Mouse (Mus musculus) ES-CJ7 (cell line): ENCODE data around the gene Spsb1.
A peak's percentile ranks its signal among the peaks of the same experiment; 100 is the strongest.

Source experiments
- DNase-seq: peaks from one replicate; pipeline ENCODE4 v3.0.0; 2011; ENCODE audit warnings: low read depth, low spot score

Spsb1 gene

DNA sequence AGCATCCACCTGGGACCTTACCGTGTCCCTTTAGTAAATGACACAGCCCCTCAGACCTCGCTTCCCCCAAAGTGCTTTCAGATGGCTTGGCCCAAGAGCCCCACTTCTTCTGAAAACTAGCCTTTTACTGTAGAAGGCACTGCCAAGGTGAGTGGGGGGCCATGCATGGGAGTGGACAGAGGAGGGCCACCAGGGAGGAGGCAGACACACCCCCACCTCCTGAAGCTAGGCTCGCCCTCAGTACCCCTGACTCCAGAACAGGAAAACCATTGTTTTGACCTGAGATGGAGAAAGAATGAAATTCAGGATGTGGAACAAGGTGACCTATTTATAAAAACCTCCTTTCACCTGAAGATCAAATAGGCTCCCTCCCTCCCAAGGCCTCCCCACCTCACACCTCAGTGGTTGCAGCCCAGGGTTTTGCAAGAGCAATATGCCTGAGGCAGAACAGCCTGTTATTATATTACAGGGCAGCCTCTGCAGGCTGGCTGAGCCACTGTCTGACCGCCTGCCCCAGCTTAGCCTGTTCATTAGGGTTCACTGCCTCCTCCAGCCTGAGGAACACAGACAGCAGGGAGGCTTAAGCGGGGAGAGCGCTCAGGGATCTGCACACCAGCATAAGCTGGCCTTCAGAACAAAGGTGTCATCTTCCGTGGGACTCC lies 41.0 kb downstream of the Spsb1 start:
- no peak for DNase-seq

GRCm38 (mm10) chr4:149912451-149912850 lies 42.4 kb downstream of the Spsb1 start:
- DNase-seq, result no peak

DNA sequence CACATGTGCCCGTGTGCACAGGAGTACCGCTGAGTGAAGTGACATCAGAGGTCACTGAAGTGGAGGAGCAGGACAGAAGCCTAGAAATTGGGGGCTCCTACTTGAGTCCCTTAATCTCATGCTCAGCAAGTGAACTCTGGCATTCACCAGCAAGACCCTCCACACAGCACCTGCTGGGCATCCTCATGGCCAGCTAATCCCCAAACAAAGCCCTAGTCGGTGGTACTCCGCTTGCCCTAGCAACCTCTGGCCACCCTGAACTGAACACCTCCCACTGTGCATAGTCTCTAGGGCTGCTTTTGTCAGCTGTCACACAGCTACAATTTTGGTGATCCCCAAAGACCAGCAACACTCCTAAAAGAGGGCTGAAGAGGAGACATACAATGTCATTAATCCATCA lies 44.3 kb downstream of the Spsb1 start:
- no peak for DNase-seq

DNA sequence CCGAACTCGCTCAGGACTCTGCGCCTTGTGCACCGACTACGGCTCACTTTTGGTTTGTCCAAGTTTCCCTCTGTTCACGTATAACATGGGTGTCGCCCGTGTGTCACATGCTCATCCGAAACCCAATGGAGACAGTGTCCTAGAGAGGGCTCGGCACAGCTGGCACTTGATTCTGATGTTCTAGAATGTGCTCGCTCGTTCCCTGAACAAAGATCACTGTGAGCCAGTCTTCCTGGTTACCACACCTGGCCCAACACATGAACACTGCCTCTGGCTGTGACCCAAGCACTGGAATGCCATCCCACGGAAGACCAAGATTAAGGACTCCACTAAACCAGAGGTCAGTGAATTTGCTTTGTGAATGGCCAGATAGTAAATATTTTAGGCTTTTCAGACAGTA lies 45.3 kb downstream of the Spsb1 start:
- DNase-seq, result no peak

DNA sequence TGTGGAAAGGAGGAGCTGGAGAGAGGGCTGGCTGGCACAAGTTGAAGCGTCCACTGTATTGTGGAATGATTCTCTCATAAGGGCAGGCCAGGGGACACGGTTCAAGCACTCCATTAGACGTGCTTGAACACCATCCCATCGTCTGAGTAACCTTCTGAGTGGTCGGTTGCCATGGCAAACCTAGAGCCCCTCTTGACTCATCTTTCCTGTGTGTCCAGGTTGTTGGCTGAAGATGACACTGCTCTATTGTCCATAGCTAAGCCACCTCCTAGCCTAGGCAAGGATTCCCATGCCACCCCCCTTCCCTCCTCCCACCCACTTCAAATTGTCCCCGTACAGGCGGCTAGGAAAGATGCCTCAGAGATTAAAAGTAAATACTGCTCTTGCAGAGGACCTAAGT lies 45.9 kb downstream of the Spsb1 start:
- no peak for DNase-seq

DNA sequence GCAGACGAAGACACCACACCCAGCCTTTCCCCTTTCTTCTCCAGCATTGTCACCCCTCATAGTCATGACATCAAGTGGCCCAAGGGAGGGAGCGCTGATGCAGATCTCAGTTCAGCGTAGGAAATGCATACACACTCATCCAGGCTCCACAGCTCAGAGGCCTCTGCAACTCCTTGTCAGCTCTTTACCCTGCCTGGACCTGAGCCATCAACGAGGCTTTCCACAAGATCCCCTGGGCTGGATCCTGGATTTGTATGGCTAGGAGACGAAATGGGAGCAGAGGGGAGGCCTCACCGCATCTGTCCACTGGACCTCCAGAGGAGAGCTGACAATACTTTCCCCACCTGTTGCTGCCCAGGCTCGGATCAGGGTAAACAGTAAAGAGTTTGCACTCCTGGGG lies 47.2 kb downstream of the Spsb1 start:
- no peak for DNase-seq

- peak; percentile 34 for DNase-seq
These were observed 47.9 kb downstream of the Spsb1 start for GRCm38 (mm10) chr4:149906921-149907320.

DNA sequence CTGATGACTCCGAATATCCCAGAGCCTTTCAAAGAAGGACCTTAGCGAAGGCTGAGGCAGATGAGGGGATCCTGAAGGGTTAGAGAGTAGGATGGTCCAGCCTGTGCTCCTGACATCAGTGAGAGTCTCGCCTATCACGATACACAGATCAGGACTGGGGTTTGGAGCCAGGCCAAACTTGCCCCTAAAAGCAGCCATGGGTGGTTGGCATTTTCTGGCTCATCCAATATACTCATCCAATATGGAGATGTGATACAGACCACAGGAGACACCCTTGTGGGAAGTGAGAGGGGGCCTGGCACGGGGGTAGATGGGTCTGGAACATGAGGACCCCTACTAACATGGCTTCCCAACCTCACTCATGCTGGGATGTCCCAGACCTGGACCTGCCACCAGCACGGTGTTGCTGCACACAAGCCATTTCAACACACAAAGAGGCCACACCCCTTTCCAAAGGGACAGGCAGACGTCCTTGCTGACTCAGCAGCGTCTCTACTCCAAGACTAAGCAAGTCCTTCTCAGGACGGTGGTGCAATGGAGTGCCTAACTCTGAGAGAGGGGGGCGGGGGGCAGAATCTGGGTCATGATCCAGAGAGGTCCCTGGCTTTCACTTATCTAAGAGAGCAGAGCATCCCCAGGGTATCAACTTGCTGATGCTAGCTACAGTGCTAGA lies 49.4 kb downstream of the Spsb1 start:
- no peak for DNase-seq

DNA sequence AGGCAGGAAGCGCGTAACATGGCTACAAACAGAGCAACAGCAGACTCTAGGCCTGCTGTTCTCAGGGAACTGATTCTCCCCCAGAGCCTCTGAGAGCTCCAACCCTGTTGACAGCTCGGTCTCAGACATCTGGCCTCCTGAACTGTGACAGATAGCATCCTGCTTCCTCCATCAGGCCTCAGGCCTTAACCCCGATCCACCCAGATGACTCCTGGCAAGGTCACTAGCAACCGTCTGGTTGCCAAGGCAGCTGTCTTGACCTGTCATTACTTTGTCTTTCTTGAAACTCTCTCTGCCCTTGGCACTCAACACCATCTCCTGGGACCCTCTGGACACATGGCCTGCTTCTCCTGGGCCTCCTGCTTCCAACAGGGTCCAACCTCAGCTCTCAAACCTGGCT lies 51.8 kb downstream of the Spsb1 start:
- no peak for DNase-seq

GRCm38 (mm10) chr4:149901349-149901782 lies 53.5 kb downstream of the Spsb1 start:
- no peak for DNase-seq

DNA sequence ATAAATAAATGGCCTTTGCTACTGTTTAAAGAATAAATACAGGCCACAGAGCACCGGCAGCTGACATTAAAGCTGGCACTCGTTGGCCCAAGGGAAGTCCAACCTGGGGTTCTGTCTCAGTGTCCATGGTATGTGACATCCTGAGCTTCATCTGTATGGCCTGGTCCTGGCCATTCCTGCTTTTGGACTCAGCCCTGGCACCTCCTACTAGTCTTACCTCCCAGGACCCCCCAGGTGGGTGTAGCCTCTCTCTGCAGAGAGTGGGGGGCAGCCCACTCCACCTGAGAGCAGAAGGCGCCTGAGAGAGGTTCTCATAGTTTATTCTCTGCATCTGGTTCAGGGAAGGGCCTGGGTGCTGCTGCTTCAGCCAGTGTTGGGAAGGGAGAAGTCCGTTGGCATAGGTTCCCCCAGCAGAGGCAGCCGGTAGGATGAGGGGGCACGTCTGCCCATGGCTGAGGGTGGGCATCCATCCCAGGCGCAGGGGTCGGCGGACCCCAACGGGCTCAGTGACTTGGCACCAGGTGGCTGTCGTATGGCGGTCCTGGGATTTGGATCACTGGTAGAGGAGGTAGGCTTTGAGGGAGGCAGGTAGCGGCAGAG lies 57.1 kb downstream of the Spsb1 start:
- DNase-seq, result no peak

DNA sequence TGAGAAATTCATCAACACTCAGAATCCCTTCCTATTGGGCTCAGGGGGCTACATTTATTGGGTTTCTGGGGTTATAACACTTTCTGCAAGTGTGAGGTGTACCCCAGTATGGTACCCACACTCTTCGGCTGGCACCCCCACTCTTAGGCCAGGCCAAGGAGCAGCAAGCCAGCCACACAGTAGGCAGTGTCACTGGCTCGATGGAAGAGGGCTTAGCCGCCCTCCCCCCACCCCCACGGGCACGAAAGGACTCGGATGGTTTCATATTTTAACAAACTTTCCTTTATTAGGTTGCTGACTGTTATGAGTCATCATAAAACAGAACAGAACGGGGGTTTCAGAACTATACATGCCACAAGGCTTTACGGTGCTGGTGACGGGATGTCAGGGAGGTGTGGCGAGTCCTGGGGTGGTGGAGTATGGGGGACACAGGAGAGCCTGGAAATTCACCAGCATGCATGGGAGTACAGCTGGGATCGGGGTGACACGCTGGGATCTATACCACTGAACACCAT lies 58.8 kb downstream of the Spsb1 start:
- DNase-seq, result no peak

DNA sequence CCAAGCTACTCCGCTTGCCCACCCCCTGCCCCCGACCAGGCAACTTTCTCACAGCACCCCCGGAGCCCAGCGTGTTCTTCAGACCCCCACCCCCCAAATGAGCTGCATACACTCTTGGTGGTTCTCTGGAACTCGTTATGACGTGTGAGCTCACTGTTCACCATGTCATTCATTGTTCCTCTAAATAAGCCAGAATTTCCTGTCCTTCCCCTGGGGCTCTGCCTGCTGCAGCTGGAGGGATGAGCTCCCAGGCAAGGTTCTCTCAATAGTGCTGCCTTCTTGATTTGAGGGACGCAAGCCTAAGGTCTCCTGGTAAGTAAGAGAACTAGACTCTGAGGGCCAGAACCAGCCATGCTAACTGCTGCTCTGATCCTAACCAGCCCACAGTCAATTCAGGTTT lies 59.6 kb downstream of the Spsb1 start:
- DNase-seq, result no peak

GRCm38 (mm10) chr4:149894300-149894699 lies 60.5 kb downstream of the Spsb1 start:
- no peak for DNase-seq

GRCm38 (mm10) chr4:149893611-149894151 lies 61.2 kb downstream of the Spsb1 start:
- no peak for DNase-seq

GRCm38 (mm10) chr4:149891172-149891960 lies 63.5 kb downstream of the Spsb1 start:
- no peak for DNase-seq

DNA sequence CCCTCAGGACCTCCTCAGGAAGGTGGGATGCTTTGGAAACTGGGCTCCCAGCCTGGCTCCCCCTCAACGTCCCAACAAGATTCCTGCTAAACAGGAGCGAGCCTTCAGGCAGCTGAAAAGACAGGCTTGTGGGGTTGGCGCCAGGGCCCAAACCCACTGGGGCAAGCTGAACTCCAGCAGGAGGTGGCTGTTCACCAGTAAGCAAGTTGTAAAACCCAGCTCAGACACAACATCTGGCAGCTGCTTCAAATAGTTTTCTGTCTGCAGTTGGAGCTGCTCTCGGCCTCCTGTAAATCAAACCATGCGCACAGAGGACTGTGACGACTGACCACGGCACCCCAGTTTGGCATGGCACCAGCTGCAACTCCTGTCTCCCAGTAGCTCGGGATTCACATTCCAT lies 64.3 kb downstream of the Spsb1 start:
- no peak for DNase-seq

DNA sequence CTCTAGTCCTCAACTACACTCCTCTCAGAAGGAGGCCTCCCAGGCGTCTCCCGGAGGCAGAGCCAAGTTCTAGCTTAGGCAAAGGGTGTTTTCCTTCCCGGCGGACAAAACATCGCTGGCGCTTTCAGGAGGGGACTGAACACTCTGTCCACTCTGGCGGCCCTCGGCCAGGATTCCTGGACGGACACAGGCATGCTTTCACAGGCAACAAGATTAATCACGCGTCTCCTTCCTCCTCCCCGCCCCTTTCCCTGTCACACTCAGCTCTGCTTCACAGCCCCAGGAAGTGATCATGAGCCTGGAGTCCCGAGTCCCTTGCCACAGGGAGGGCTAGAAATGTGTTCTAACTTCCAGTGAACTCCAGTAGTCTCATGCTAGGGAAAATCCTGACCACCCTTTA lies 65.0 kb downstream of the Spsb1 start:
- no peak for DNase-seq

- DNase-seq, result no peak
These were observed 65.9 kb downstream of the Spsb1 start for GRCm38 (mm10) chr4:149888736-149889470.

DNA sequence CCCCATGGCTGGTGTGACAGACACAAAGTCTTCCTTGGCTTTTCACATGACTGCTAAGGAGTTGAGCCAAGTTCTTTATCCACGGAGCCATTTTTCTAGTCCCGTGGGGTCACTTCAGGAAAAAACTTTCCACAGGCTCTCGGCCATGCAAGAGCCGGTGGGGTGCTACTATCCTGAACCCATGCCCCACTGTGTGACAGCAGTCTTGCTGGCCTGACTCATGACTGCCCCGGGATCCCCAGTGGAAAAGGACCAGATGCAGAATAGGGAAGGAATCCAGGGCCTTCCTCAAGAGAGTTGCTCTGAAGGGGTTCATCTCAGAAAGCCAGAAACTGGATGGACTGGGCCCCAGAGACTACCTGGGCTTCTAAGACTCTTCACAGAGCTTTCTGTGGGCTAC lies 66.7 kb downstream of the Spsb1 start:
- no peak for DNase-seq
